Mouse (Mus musculus) heart, embryonic 13.5 days (tissue): ENCODE results near the gene Tbc1d10b. TPM values are rescaled to one million over a fixed set of nuclear protein-coding genes. Genes with fewer than 3 reads are reported as not detected.

Experiments
- ATAC-seq: fragments of 200-750 bp; cut with Nextera tagmentation; 2 replicates; pipeline ENCODE4 v1.8.0; 2017; ENCODE audit warnings: moderate TSS enrichment; ENCODE audit not compliant: insufficient number of reproducible peaks, low FRiP score, low TSS enrichment; ENCODE audit errors: extremely low read depth
- H3K27ac ChIP-seq: fragments of 300-500 bp; sonication (generic); replicated peaks from 2 replicates; pipeline ENCODE4 v1.5.1; 2015; ENCODE audit warnings: moderate library complexity, mild to moderate bottlenecking, inconsistent platforms
- H3K27me3 ChIP-seq: fragments of 300-500 bp; sonication (generic); replicated peaks from 2 replicates; pipeline ENCODE4 v1.6.1; 2015; ENCODE audit warnings: mild to moderate bottlenecking, inconsistent platforms
- H3K36me3 ChIP-seq: fragments of 300-500 bp; sonication (generic); 2 replicates; pipeline ENCODE4 v1.6.1; 2015; ENCODE audit warnings: mild to moderate bottlenecking, inconsistent platforms
- H3K4me1 ChIP-seq: fragments of 300-500 bp; sonication (generic); 2 replicates; pipeline ENCODE4 v1.6.1; 2015; ENCODE audit warnings: inconsistent platforms
- H3K4me2 ChIP-seq: fragments of 300-500 bp; sonication (generic); 2 replicates; pipeline ENCODE4 v1.6.1; 2015; ENCODE audit warnings: inconsistent platforms, mild to moderate bottlenecking, moderate library complexity
- H3K4me3 ChIP-seq: fragments of 300-500 bp; sonication (generic); 2 replicates; pipeline ENCODE4 v1.5.1; 2015; ENCODE audit warnings: moderate library complexity, mild to moderate bottlenecking, inconsistent platforms
- H3K9ac ChIP-seq: fragments of 300-500 bp; sonication (generic); 2 replicates; pipeline ENCODE4 v1.6.1; 2015; ENCODE audit warnings: inconsistent platforms, mild to moderate bottlenecking, moderate library complexity
- H3K9me3 ChIP-seq: fragments of 300-500 bp; sonication (generic); 2 replicates; pipeline ENCODE4 v1.6.1; 2016; ENCODE audit warnings: inconsistent platforms
- WGBS: fragments of 180-500 bp; shearing (Covaris S2); methylation state at CpG from one replicate; pipeline ENCODE4 v1.1.7; 2015; ENCODE audit warnings: mixed read lengths; 5-methylcytosine and 5-hydroxymethylcytosine counted together
- polyA plus RNA-seq: library from polyadenylated mRNA; unstranded; fragments of >200 nt; fragmentation: Nextera tagmentation; extraction: Ambion mirVana; gene quantifications from 2 replicates; pipeline ENCODE4 v1.2.1, GENCODE M21; 2015

Tbc1d10b gene
- polyA plus RNA-seq, 1 experiment from 2014 or later = 18.0 TPM

GRCm38 (mm10) chr7:127223515-127224478 is 15.5 kb upstream of the Tbc1d10b start:
- Histone ChIP-seq H3K9ac (no peak overlapping the region), H3K4me3 (no peak overlapping the region), H3K27ac (no peak overlapping the region), H3K9me3 (no peaks in the 10 kb centered on the region), H3K36me3 (no peaks in the 10 kb centered on the region), H3K27me3 (no peaks in the 10 kb centered on the region), H3K4me2 (no peak overlapping the region), H3K4me1 (peaks cover 19% of the 10 kb centered on the region; the same call in 1 of the 2 replicates)
- ATAC-seq = no peak
- 76% methylated on average over 6 of the region's 6 CpGs for WGBS

- peaks cover 26% of the 10 kb centered on the region for H3K4me1 ChIP-seq
- ATAC-seq = no peak
- WGBS = 93% methylated on average over 3 of the region's 3 CpGs
These were observed 14.8 kb upstream of the Tbc1d10b start for GRCm38 (mm10) chr7:127223106-127223505.

DNA sequence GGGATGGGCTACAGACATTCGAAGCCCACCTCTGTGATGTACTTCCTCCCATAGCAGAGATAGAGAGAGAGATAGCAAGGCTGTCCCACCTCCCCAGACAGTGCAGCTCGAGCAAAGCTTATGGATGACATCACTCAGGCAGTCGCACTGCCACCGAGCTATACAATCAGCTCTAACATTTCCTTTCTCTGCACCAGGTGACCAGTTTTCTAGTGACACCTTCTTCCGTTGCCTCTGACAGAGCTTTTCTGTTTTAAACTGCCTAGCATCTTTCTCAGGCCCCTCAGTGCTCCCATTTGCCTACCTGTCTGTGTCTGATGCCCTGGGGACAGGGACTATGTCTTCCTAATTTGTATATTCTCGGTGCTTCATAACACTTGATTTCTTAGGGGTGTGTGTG is 12.2 kb upstream of the Tbc1d10b start:
- no peak for ATAC-seq
- Histone ChIP-seq H3K27me3 (no peaks in the 10 kb centered on the region), H3K36me3 (no peaks in the 10 kb centered on the region), H3K27ac (no peak overlapping the region), H3K4me3 (no peak overlapping the region), H3K9ac (no peak overlapping the region), H3K4me1 (peaks cover 32% of the 10 kb centered on the region), H3K4me2 (no peak overlapping the region), H3K9me3 (no peaks in the 10 kb centered on the region)
- WGBS = 60% methylated on average over 6 of the region's 6 CpGs

More at GRCm38 (mm10) chr7:127223106-127223505, 14.8 kb upstream of the Tbc1d10b start:
- H3K4me2 ChIP-seq = no peak overlapping the region
- H3K9me3 ChIP-seq = no peaks in the 10 kb centered on the region
- no peaks in the 10 kb centered on the region for H3K36me3 ChIP-seq
- no peak overlapping the region for H3K9ac ChIP-seq
- no peaks in the 10 kb centered on the region for H3K27me3 ChIP-seq
- H3K4me3 ChIP-seq = no peak overlapping the region
- H3K27ac ChIP-seq = no peak overlapping the region

GRCm38 (mm10) chr7:127218670-127219069 is 10.4 kb upstream of the Tbc1d10b start:
- Histone ChIP-seq H3K27me3 (0 out of 2 replicates have a peak, but pooled peaks cover 6% of the 10 kb centered on the region), H3K4me2 (no peak overlapping the region), H3K4me3 (no peak overlapping the region), H3K9me3 (no peaks in the 10 kb centered on the region), H3K27ac (peak overlapping the region; percentile 84; the same call in 1 of the 2 replicates), H3K9ac (no peak overlapping the region), H3K4me1 (peaks cover 47% of the 10 kb centered on the region), H3K36me3 (no peaks in the 10 kb centered on the region)
- 83% methylated on average over 4 of the region's 4 CpGs for WGBS
- ATAC-seq = no peak

DNA sequence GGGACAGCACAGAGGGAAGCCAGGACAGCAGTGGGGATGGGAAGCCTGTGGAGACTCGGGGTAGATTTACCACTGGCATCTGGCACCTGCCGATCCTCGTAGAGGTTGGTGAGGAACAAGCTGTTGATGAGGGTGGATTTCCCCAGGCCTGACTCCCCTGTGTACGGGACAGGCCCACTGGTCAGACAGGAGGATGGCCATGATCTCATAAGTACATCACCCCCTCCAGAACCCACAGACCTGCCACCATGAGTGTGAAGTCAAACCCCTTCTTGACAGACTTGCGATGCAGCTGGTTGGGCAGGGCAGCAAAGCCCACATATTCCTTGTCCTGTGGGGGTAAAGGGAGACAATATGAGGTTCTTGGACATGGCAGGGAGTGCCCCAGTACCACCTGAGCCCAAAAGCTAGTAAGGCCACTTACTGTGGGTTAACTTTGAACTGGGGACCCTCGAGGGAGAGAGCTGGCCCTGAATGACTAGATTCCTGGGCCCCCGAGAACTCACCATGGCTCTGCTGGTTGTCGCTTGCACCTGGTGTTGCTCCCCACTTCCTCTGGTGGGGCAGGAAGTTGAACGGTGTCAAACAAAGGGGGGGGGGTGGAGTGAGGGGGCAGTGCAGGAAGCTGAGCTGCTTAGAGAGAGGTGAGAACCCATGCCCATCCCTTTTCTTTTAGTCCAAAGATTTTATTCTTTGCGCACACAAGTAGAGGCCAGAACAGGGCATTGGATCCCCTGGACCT is 9.8 kb upstream of the Tbc1d10b start:
- H3K4me3 ChIP-seq = no peak overlapping the region
- H3K9ac ChIP-seq = peak overlapping the region; percentile 57
- 0 out of 2 replicates have a peak, but pooled peaks cover 6% of the 10 kb centered on the region for H3K27me3 ChIP-seq
- H3K27ac ChIP-seq = peak overlapping the region; percentile 84
- H3K4me1 ChIP-seq = peaks cover 49% of the 10 kb centered on the region
- H3K36me3 ChIP-seq = no peaks in the 10 kb centered on the region
- WGBS = 57% methylated on average over 10 of the region's 10 CpGs
- peak overlapping the region; percentile 49 for H3K4me2 ChIP-seq
- no peaks in the 10 kb centered on the region for H3K9me3 ChIP-seq
- ATAC-seq = no peak

DNA sequence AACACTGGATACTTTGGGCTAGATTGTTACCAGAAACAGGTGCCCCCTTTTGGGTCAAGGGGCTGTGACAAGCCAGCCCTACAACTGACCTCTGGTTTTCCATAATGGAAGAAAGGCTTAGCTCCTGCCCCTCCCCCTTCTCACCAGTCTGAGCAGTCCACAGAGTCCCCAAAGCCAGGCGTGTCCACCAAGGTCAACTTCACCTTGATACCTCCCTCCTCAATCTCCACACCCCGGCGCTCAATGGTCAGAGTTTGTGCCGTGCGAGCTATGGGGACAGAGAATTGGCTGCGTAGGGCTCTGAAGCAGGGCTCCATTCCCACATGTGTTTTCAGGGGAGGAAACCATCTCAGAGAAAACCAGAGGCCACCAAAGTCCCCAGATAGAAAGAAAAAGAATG is 9.2 kb upstream of the Tbc1d10b start:
- Histone ChIP-seq H3K9me3 (no peaks in the 10 kb centered on the region), H3K27me3 (0 out of 2 replicates have a peak, but pooled peaks cover 6% of the 10 kb centered on the region), H3K4me3 (no peak overlapping the region), H3K27ac (peak overlapping the region; percentile 84), H3K4me2 (peak overlapping the region; percentile 49), H3K9ac (peak overlapping the region; percentile 57), H3K4me1 (peaks cover 49% of the 10 kb centered on the region), H3K36me3 (no peaks in the 10 kb centered on the region)
- WGBS = 55% methylated on average over 6 of the region's 6 CpGs
- no peak for ATAC-seq

DNA sequence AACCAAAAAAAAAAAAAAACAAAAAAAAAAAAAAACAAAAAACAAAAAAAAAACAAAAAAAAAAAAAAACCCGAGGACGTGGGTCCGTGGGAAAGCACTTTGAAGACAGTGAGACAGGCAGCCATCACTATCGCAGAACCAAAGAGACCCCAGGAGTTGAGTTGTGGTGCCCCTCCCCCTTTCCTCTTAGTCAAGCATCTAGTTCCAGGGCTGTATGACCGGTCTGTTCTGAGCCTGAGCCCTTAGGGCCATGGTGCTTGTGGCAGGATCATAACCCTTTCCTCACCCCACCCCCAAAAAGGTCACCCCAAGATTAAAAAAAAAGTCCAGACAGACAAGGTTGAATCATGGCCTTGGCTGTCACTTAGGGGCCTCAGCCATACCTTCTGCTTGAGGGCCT is 8.0 kb upstream of the Tbc1d10b start:
- Histone ChIP-seq H3K27me3 (0 out of 2 replicates have a peak, but pooled peaks cover 6% of the 10 kb centered on the region), H3K4me2 (no peak overlapping the region), H3K4me1 (peaks cover 54% of the 10 kb centered on the region), H3K9ac (no peak overlapping the region), H3K36me3 (no peaks in the 10 kb centered on the region), H3K27ac (peak overlapping the region; percentile 84; the same call in 1 of the 2 replicates), H3K4me3 (no peak overlapping the region), H3K9me3 (no peaks in the 10 kb centered on the region)
- 81% methylated on average over 5 of the region's 5 CpGs for WGBS
- no peak for ATAC-seq

DNA sequence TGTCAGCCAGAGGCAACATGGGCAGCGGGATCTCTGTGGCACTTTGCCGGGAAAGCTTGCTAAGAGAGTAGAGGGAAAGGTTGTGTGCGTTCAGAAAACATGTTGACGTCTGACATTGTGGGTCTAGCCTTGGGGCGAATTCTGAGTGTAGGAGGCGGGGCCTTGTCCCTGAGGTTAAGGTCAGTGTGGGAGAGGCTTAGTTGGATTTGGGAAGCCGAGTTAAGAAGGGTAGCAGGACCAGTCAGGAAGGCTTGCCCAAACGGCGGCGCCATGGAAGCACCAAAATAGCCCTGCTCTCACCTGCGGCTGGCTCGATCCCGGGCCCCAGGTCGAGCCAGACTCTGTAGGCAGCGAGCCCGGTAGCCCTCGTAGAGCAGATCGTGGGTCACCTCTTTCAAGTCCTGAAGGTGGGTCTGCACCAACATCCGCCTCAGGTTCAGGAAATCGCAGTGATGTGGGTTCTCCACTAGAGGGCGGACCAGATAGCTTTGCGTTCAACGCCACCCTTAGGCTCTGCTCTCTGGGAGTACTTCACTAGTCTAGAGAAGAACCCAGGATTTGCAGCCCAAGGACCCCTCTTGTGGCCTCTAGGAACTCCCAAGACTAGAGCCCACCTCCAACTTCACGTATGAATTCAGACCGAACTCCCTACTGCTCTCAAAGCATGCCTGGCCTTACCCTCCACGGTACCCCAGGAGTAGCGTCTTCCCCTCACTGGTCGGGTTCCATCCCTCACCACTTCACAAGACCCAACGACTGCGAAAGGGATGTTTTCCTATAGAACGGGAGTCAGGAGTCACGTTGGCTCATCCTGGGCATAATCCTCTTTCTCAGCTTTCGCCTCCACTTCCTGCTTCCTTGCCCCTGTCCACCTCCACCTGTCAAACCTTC is 7.0 kb upstream of the Tbc1d10b start:
- Histone ChIP-seq H3K27me3 (0 out of 2 replicates have a peak, but pooled peaks cover 6% of the 10 kb centered on the region), H3K36me3 (no peaks in the 10 kb centered on the region), H3K9ac (peak overlapping the region; percentile 82), H3K4me3 (peak overlapping the region; percentile 53), H3K4me1 (peaks cover 60% of the 10 kb centered on the region), H3K9me3 (no peaks in the 10 kb centered on the region), H3K4me2 (peak overlapping the region; percentile 73), H3K27ac (peak overlapping the region; percentile 24)
- ATAC-seq = no peak
- WGBS = 21% methylated on average over 33 of the region's 33 CpGs

GRCm38 (mm10) chr7:127214521-127214920 is 6.3 kb upstream of the Tbc1d10b start:
- peak overlapping the region; percentile 82 for H3K9ac ChIP-seq
- peak overlapping the region; percentile 24 for H3K27ac ChIP-seq

GRCm38 (mm10) chr7:127213930-127214329 is 5.7 kb upstream of the Tbc1d10b start:
- peak overlapping the region; percentile 53; the same call in 1 of the 2 replicates for H3K4me3 ChIP-seq
- no peaks in the 10 kb centered on the region for H3K36me3 ChIP-seq
- peaks cover 69% of the 10 kb centered on the region for H3K4me1 ChIP-seq
- whole genome bisulfite sequencing = 53% methylated on average over 12 of the region's 12 CpGs
- H3K4me2 ChIP-seq = peak overlapping the region; percentile 73
- no peak for ATAC-seq
- 0 out of 2 replicates have a peak, but pooled peaks cover 6% of the 10 kb centered on the region for H3K27me3 ChIP-seq
- no peaks in the 10 kb centered on the region for H3K9me3 ChIP-seq
- H3K9ac ChIP-seq = peak overlapping the region; percentile 82
- H3K27ac ChIP-seq = no peak overlapping the region

More at GRCm38 (mm10) chr7:127214521-127214920, 6.3 kb upstream of the Tbc1d10b start:
- Histone ChIP-seq H3K4me1 (peaks cover 65% of the 10 kb centered on the region), H3K9me3 (no peaks in the 10 kb centered on the region), H3K27me3 (0 out of 2 replicates have a peak, but pooled peaks cover 6% of the 10 kb centered on the region), H3K4me3 (peak overlapping the region; percentile 53), H3K4me2 (peak overlapping the region; percentile 73), H3K36me3 (no peaks in the 10 kb centered on the region)
- no peak for ATAC-seq
- WGBS = 32% methylated on average over 21 of the region's 21 CpGs
